Mouse (Mus musculus) MEL-GATA-1-ER (cell line): ENCODE data around the gene 4930452B06Rik.
"Not testable (repeated sequence)": the region's sequence is repeated elsewhere in the genome, so short reads cannot be mapped to it uniquely, and the experiment has no call there.

Experiments used
- DNase-seq: peaks from one replicate; pipeline ENCODE4 v3.0.0-alpha.2; 2012; ENCODE audit warnings: low read depth; ENCODE audit errors: extremely low read depth

Gene 4930452B06Rik

GRCm38 (mm10) chr14:8665636-8666411 lies at the start of gene 4930452B06Rik:
TSS of gene 4930452B06Rik (minus strand) at chr14:8666240.
- no peak for DNase-seq

- DNase-seq = no peak
Measured at GRCm38 (mm10) chr14:8712674-8713073, 46.6 kb upstream of the 4930452B06Rik start.

- no peak for DNase-seq
Measured at GRCm38 (mm10) chr14:8689451-8689850, 23.4 kb upstream of the 4930452B06Rik start.

GRCm38 (mm10) chr14:8688462-8688861 lies 22.4 kb upstream of the 4930452B06Rik start:
- no peak for DNase-seq

DNA sequence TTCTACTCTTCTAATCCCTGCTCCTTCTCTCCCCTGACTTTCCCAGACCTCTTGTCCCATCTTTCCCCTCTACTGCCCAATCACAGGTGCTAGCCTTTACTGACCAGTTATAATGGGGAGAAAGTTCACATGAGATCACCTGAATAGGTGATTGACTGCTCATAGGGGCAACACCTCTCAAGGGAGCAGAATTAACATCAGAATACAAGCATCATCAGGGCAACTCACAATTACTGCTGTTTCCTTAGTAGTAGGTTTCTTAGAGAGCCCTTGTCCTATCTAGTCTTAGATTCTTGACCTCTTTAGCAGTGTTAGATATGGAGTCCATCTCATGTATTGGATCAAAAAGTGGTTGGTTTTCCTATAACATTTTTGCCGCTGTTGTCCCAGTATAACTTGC lies 20.1 kb upstream of the 4930452B06Rik start:
- DNase-seq = no peak

DNA sequence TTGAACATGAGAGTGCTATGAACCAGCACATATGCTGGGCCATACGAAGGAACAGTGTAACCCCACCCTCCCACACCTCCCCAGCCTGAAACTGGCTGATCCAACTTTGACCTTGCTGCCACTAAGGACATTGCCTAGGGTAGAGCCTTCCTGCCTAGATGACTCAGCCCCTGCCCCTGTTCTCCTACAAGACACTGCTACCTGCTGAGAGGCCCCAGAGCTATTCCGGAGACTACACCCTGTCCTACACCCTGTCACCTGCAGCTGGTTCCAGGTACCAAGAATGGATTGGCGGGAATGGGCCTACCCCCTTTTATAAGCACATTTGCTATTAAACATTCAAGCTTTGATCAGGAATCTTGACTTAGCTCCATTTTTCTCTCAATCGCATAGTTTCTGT lies 13.9 kb upstream of the 4930452B06Rik start:
- no peak for DNase-seq

GRCm38 (mm10) chr14:8660359-8660758 lies 5.7 kb downstream of the 4930452B06Rik start:
- no peak for DNase-seq

DNA sequence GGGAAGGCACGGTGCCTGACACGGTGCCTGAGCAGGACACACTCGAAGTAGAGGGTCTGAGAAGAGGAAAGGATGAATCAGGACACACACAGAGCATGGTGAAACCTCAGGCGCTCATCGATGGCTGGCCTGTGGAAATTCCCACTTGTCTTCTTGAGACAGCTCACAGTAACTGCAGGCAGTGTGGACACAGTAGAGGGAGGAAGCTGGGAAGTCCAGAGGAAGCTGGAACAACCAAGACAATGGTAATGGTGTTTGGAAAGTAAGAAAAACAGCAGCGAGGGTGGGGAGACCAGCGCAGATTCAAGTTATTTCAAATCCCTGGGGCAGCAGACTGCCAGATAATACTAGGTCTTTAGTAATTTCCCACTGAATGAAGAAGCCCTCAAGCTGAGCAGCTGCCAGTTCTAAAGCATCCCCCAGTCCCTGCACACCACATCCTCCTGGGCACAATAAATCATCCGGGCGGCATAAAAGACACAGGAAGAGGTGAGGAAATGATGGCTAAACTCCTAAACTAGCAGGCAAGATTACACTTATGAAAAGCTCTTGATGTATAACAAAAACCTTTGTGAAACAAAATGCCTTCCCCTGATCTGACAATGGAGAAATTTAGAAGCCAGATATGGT lies 24.3 kb downstream of the 4930452B06Rik start:
- no peak for DNase-seq

DNA sequence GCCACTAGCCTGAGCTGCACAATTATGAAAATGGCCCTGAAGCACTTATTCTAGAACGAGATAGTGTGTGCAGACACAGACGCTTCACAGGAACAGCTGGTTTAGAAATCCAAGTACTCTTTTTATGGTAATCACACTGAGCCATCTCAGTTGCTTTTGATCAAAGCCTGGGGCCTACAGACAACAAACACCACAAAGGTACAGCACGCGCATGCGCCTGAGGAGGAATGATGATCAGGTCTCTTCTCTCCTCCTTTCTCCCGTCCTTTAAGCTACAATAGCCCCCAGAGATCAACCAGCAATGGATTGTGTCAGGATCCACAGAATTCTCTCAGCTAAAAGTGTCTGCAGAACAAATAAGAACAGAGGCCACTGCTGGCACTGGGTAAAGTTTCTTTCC lies 33.8 kb downstream of the 4930452B06Rik start:
- DNase-seq = no peak

DNA sequence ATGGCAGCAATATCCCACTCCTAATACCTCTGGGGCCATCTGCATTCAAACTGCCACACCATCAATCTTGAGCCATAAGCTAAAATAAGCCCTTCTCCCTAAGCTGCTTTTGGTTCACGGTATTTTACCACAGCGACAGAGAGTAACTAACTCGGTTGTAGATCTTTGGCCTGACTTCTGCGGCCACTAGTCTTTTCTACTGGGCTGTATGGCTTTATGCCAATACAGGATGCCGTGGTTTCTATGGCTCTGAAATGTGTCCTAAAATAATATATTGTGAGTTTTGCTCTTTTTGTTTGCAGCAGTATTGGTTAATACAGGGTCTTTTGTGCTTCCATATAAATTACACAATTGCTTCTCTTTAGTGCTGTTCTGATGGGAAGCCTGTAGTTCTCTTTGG lies 37.6 kb downstream of the 4930452B06Rik start:
- DNase-seq = no peak

- no peak for DNase-seq
Measured at GRCm38 (mm10) chr14:8627481-8627880, 38.6 kb downstream of the 4930452B06Rik start.

GRCm38 (mm10) chr14:8621164-8621563 lies 44.9 kb downstream of the 4930452B06Rik start:
- DNase-seq = no peak

GRCm38 (mm10) chr14:8620580-8620979 lies 45.5 kb downstream of the 4930452B06Rik start:
- no peak for DNase-seq

DNA sequence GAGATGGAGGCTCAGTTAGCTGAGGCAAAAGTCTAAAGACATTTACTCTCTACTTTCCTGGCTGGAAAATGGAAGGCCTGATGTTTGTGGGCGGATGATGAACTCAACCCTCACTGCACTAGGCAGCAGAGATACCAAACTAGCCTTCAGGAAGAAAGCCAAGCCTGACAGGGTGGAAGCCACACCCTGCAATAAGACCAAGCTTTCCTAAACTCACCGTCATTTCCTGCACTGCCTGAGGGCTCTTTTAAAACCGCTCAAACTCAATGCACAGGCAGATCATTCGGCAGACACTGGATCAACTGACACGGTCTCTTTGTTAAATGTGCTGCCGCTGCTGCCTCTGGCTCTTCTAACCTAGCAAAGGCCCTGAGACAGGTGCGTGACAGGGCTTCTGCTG lies 50.4 kb downstream of the 4930452B06Rik start:
- no peak for DNase-seq

DNA sequence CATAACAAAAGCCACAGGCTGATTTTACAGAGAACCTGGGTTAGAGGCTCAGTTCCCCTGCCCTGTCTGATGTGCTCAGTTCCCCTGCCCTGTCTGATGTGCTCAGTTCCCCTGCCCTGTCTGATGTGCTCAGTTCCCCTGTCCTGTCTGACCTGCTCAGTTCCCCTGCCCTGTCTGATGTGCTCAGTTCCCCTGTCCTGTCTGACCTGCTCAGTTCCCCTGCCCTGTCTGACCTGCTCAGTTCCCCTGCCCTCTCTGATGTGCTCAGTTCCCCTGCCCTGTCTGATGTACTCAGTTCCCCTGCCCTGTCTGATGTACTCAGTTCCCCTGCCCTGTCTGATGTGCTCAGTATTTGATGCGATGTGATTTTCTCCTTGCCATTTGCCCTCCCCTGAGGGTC lies 51.6 kb downstream of the 4930452B06Rik start:
- DNase-seq = not testable (repeated sequence)

DNA sequence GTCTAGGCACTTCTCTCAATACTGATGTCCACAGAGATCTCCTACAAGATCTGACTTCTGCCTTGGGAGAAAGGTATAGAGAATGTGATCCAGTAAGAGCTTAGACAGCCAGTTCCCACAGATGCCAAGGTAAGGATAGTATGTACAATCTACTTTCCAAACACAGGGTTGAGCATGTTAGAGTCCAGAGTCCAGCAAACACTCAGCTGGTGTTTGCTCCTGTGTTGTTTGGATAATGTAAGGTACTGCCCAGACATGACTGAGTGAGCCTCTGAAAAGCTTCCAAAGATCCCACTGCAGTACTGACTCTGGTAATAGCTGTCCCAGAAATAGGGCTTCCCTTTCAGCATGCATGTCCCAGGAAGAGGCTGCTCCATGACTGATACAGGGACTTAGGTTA lies 54.0 kb downstream of the 4930452B06Rik start:
- DNase-seq = no peak

DNA sequence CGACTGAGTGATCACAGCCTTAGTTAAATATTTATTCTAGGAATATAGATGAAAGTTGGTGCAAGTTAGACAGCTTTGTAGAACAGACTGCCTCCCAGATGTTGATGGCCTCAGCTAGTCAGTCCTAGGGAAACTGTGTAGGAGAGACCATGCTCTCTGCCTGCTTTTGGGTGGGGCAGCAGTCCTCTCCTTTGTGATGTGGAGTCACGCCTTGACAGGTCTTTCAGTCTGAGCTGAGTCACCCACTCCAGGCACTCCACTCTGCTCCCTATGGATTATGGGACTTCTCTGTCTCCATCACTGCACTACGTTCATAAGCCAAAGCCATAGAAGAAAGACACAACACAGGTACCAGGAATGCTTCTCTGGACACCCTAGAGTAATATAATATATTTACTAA lies 55.9 kb downstream of the 4930452B06Rik start:
- no peak for DNase-seq

GRCm38 (mm10) chr14:8608559-8609171 lies 57.4 kb downstream of the 4930452B06Rik start:
- DNase-seq = no peak

DNA sequence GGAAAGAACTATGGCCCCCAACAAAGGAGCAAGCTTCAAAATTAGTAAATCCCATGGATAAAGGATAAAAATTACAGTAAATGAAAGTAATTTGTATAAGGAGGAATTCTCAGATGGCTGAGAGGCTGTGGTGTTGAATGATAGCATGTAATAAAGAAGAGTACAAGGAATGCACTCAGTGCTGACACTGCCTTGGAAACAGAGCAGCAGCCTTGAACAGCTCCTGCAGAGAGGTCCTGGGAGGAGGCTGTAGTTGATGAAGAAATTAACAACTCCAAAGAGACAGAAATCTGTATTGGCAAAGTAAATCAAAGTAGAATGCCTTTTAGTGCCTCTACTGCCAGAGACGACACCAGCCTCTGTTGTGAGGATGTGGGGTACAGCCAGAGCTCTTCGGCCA lies 61.1 kb downstream of the 4930452B06Rik start:
- no peak for DNase-seq

- no peak for DNase-seq
Measured at GRCm38 (mm10) chr14:8585031-8585430, 81.0 kb downstream of the 4930452B06Rik start.

DNA sequence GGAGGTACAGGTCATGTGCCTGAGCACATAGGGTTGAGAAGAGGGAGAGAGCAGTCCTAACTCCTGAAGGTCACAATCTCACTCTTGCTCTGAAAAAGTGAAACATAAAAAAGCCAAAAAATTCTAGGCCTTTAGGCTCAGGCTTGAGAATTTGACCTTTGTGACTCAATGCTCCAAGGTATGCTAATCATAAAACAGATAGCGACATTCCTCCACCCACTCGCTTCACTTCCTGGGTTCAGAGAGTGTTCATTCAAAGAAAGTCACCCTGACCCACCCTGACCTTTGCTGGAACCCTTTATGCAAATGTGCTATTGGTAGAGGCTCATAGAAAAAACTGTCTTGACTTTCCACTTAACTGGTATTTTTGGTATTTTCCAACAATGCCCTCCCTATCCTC lies 115.0 kb downstream of the 4930452B06Rik start:
- DNase-seq = not testable (repeated sequence)

GRCm38 (mm10) chr14:8549108-8549507 lies 116.9 kb downstream of the 4930452B06Rik start:
- no peak for DNase-seq
